Comparison of ENCODE assay signal across 12 mouse cellular contexts in genomic region chr9:55137112-55137511, GRCm38 (mm10).
"Had no signal": no experiment of that assay in that cellular context is flagged by ENCODE, and none has a peak within 500 bp of the region (broad histone marks: within the 10 kb centered on the region; RNA-seq: fewer than 3 reads in every experiment).

No protein-coding gene starts in this region.

- H3K27ac ChIP-seq: kidney, embryonic 15.5 days; limb, embryonic 13.5 days; liver, embryonic 14.5 days; midbrain, embryonic 13.5 days; neural tube, embryonic 12.5 days; stomach, embryonic 15.5 days had no signal

- H3K4me2 ChIP-seq: kidney, embryonic 15.5 days; limb, embryonic 13.5 days; midbrain, embryonic 13.5 days; neural tube, embryonic 12.5 days; stomach, embryonic 15.5 days had no signal

- DNase-seq: kidney, adult 2 months; kidney, postnatal 14 days; left cerebral cortex, postnatal 4 days; lung, adult 2 months; right cerebral cortex, postnatal 4 days; thymus, postnatal 36 days had no signal

- H3K36me3 ChIP-seq: kidney, embryonic 15.5 days; limb, embryonic 13.5 days; midbrain, embryonic 13.5 days; neural tube, embryonic 12.5 days; stomach, embryonic 15.5 days had no signal

- H3K4me1 ChIP-seq: kidney, embryonic 15.5 days; limb, embryonic 13.5 days; midbrain, embryonic 13.5 days; neural tube, embryonic 12.5 days had no signal

- H3K4me3 ChIP-seq: kidney, embryonic 15.5 days; limb, embryonic 13.5 days; midbrain, embryonic 13.5 days; neural tube, embryonic 12.5 days; stomach, embryonic 15.5 days had no signal

- H3K27me3 ChIP-seq: kidney, embryonic 15.5 days; limb, embryonic 13.5 days; midbrain, embryonic 13.5 days; neural tube, embryonic 12.5 days; stomach, embryonic 15.5 days had no signal

- H3K9ac ChIP-seq: kidney, embryonic 15.5 days; limb, embryonic 13.5 days; liver, embryonic 14.5 days; midbrain, embryonic 13.5 days; neural tube, embryonic 12.5 days; stomach, embryonic 15.5 days had no signal

- ATAC-seq: midbrain, embryonic 13.5 days had no signal

- H3K9me3 ChIP-seq: kidney, embryonic 15.5 days; limb, embryonic 13.5 days; midbrain, embryonic 13.5 days; neural tube, embryonic 12.5 days; stomach, embryonic 15.5 days had no signal
